Mouse (Mus musculus): ENCODE measurements around the gene Ddx20.

Gene Ddx20

DNA sequence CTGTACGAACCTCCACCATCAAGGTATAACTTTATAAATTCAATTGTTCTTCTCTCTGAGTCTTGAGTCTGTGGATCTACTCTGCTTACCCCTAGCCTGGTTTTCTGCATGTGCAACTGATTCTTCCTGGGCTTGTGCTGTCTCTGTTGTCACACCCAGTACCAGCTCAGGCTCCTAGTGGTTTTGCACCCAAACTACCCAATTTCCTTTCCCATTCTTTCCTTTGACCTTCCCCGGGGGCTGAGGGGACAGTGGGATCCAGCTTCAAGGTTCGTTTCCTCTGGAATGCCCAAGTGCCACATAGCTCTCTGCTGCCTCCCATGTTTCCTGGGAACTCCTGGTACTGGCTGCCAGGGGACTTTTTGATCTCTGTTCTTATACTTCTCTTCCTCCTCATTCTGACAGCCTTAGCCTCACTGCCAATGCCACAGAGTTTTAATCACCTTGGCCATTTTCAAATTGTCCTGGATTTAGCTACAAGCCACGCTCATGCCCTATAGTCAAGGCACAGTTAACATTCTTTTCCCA lies 20.3 kb downstream of the Ddx20 start:
- peak; percentile 12 for DNase-seq

DNA sequence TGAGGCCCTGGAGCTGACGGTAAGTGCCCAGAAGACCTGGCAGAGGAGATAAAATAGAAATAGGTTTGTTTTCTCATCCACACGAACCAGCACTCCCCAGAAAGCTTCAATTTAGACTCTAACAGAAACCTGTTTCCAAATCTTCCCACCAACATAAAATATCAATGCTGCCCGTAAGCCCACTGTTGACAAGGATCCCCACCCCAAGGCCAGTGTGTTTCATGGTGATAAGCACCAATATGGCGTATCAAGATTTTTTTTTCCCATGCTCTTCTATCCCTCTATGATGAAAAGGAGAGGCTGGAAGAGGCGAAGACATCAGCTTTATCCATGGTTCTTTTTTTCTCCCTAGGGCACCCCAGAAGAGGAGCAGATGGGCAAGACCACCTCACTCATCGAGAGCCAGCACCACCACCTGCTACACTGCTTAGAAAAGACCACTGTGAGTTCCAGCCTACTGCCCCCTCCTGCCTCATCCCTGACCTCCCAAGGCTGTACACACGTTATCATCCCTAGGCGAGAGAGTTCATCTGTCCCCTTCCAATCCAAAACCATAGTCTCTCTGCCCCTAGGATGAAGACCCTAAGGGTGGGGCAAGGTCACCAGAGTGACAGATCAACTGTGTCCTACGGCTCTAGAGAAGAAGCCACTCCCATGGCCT lies 22.1 kb downstream of the Ddx20 start:
- DNase-seq, result no peak

DNA sequence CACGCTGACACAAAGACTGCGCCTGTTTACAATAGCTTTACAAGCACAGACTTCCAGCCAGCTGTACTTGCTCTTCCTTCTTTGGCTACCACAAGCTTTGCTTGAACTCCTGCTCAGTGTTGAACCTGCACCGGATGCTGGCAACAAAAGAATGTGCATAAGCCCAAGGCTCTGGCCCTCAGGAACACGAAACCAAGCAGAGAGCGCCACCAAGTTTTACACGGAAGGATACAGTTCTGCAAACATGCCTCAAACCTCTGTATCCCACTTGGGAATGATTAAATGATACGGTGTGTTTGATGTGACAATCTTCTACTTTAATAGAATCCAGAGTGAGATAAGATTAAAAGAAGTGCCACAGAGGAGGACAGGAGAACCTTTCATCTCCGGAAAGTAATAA lies 24.3 kb downstream of the Ddx20 start:
- DNase-seq, result peak; percentile 37

DNA sequence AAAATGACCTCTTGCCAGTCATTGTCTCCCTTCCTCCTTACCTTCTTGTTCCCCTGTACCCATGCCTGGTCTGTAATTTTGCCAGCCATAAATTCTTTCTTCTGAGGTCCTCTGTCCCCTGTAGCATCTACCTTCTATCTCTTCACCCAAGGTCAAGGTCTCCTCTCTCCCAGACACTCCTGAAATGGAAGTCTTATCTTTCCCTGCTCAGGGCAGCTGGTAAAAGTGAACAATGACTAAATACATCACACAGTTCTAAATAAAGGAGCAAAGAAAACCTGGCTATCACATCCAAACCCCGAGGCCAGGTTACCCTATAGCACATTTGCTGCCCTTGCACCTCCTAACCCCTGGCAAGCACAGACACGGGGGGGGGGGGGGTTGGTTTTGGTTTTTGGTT lies 26.8 kb downstream of the Ddx20 start:
- no peak for DNase-seq

DNA sequence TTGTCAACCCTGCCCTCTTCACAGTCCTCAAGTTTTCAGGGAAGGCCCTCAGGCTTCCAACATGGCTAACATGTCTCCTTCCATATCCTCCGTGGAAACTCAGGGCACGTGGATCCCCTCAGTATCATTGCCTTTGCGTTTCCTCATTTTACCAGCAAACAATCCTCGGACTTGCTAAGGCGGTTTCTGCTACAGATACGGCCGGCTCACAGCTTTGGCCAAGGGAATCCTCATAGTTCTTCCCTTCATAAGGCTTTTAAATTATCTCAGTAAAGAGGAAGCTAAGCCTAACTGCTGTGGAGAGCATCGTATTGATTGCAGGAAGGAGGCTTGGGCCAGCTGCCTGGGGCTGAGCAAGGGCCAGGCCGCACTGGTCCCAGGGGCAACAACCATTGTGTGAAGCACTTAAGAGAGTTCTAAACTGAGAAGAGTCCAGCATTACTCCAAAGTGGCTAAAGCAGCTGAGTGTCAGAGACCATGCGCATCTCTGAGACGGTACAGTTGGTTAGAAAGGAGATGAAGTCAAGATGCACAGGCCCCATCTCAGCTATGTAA lies 32.3 kb downstream of the Ddx20 start:
- no peak for DNase-seq

DNA sequence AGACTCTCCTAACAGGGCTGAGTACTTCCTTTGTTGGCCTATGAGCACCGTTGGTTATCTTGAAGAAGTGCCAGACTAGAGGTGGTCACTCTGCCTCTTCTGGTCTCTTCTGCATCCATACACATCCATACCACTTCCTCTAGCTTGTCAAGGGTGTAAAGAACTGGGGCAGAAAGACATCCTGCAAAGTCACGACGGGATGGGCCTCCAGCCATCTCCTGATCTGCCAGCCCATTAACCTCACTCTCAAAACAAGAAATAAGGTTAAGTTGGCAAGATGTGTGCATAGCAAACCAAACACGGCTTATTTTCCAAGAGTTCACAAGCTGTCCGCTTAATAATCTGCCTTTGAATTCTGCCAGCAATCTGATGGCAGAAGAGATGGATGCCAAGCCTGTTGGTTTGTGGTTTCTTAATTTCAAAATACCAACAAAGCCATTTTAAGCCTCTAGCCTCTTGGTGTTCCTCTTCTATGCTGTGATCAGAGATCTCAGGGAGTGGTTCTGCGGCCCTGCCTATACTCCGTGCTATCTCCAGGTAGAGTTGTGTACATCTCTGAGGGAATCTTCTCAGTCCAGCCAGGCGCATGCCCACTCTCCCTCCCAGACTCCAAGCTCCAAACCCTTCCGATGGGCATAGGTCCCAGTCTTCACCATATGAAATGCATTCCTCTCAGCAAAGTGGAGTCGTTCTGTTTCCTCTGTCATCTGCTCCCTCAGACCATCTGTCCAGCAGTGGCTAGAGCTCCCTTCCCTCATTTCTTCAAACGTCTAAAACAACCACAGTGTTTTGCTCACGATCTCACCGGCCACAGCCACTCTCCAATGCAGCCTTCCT lies 33.6 kb downstream of the Ddx20 start:
- no peak for DNase-seq

DNA sequence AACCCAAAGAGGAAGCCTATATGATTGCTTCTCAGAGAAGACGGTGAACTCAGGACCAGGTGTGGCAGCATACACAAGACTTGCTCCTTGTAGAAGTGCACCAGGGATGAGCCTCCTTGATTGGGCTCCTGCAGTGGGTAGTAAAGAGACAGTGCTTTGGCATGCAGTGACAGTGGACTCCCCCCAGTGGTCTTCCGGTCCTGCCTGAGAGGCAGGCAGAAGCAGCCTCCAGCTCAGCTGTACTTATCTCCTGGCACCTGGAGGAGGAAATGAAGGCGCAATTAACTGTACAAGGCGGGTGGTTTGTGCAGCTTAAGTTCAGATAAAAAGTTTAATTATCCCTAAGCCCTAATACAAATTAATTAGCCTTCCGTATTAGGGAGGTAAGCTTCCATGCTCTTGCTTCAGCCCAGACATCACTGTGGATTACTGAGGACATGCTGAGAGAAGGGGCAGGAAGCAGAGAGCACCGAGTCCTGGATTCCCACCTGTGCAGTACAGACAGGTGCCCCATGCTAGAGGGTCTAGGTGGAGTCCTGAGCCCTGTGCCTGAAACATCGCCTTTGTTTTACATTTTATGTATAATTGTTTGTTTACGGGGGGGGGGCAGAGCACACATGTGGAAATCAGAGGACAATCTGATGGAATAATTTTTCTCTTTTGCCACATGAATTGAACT lies 38.3 kb downstream of the Ddx20 start:
- DNase-seq, result no peak

DNA sequence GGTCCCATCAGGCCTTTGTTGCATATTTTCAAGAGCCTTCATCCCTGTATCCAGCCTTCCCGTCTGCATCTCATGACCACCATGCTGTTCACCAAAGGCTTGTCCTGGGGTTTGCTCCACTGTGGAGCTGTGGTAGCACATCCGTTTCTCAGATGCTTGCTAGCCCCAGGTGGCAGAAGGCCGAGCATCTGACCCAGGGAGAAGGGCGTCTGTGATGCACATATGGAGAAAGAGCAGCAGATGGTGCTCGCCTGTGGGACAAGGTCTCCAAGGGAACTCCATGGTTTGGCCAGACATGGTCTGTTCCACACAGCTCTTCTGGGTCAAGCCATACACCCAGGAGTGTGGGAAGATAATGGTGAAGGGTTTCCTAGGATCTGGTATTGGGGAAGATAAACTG lies 43.8 kb downstream of the Ddx20 start:
- DNase-seq, result no peak

DNA sequence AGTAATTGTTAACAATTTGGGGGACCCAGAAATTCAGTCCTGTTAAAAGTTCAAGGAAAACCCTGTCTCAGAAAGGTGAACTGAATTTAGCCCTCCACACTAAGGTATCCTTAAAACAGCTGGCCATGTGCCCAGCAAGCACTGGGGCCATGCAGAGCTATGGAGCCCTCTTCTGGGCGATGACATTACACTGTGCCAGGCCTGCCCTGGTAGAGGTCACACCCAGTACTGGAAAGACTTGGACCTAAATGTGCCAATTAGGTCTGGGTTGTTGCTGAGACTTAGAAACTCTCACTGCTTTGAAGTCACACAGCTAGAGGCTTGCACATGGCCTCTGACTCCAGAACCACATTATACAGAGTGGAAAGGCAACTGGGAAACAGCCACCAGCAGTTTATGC lies 45.2 kb downstream of the Ddx20 start:
- peak; percentile 55 for DNase-seq

DNA sequence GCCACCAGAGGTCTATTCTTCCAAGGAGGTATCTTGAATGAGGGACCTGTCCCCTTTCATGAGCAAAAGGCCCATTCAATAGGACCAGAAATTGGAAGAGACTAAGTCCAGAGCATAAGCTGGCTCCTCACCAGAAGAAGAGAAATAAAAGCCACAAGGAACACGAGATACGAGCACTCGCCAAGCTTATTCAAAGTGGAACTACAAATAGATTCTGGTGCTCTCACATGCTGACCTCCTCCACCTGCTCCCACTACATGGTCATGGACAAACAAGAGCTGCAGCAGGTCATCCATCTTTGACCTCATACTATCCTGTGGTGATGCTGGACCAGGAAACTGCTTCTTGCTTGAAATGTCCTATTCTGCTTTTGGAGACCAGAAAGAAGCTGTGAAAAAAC lies 54.4 kb downstream of the Ddx20 start:
- DNase-seq, result no peak

DNA sequence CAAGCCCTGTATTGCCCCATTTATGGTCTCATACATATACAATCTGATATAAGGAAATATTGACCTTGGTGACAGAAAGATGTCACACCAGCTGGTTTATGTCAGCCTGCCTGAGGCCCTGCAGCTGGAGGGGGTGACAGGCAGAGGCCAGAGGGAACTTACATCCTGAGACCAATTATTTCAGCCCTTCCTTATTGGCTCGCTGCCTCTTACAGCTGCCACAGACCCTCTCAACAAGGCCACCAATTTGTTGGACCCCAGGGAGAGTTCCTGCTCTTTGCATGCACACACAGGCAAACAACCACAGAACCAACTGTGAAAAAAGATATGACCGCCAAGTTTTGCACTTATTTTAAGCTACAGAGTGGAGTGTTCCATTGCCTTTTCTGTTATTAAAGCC lies 55.1 kb downstream of the Ddx20 start:
- DNase-seq, result peak; percentile 46

Data from kidney, postnatal 14 days (tissue).